Mouse (Mus musculus) embryonic facial prominence, embryonic 13.5 days (tissue): ENCODE data around the gene Hdac9. TPM values are rescaled to one million over a fixed set of nuclear protein-coding genes. Genes with fewer than 3 reads are reported as not detected.

Source experiments
- ATAC-seq: fragments of 200-750 bp; cut with Nextera tagmentation; 2 replicates; pipeline ENCODE4 v1.8.0; 2017; ENCODE audit warnings: low read depth; ENCODE audit not compliant: insufficient number of reproducible peaks, insufficient read depth, low FRiP score, low TSS enrichment
- H3K27ac ChIP-seq: fragments of 300-500 bp; sonication (generic); 2 replicates; pipeline ENCODE4 v1.5.1; 2015; ENCODE audit warnings: moderate library complexity, mild to moderate bottlenecking, inconsistent platforms
- H3K27me3 ChIP-seq: fragments of 300-500 bp; sonication (generic); 2 replicates; pipeline ENCODE4 v1.6.1; 2015; ENCODE audit warnings: mild to moderate bottlenecking, inconsistent platforms
- H3K36me3 ChIP-seq: fragments of 300-500 bp; sonication (generic); 2 replicates; pipeline ENCODE4 v1.6.1; 2015; ENCODE audit warnings: mild to moderate bottlenecking, inconsistent platforms
- H3K4me1 ChIP-seq: fragments of 300-500 bp; sonication (generic); 2 replicates; pipeline ENCODE4 v1.6.1; 2015; ENCODE audit warnings: inconsistent platforms
- H3K4me2 ChIP-seq: fragments of 300-500 bp; sonication (generic); 2 replicates; pipeline ENCODE4 v1.6.1; 2015; ENCODE audit warnings: moderate library complexity, mild to moderate bottlenecking, inconsistent platforms
- H3K4me3 ChIP-seq: fragments of 300-500 bp; sonication (generic); 2 replicates; pipeline ENCODE4 v1.5.1; 2015; ENCODE audit warnings: mild to moderate bottlenecking, inconsistent platforms
- H3K9ac ChIP-seq: fragments of 300-500 bp; sonication (generic); 2 replicates; pipeline ENCODE4 v1.6.1; 2015; ENCODE audit warnings: mild to moderate bottlenecking, inconsistent platforms
- H3K9me3 ChIP-seq: fragments of 300-500 bp; sonication (generic); 2 replicates; pipeline ENCODE4 v1.6.1; 2016; ENCODE audit warnings: inconsistent platforms
- WGBS: fragments of 180-500 bp; shearing (Covaris S2); methylation state at CpG from one replicate; pipeline ENCODE4 v1.1.7; 2015; ENCODE audit warnings: mixed read lengths; 5-methylcytosine and 5-hydroxymethylcytosine counted together
- polyA plus RNA-seq: library from polyadenylated mRNA; unstranded; fragments of >200 nt; fragmentation: Nextera tagmentation; extraction: Ambion mirVana; gene quantifications from 2 replicates; pipeline ENCODE4 v1.2.1, GENCODE M21; 2015

The Hdac9 gene
- polyA plus RNA-seq, 1 experiment from 2014 or later, result 7.6 TPM

DNA sequence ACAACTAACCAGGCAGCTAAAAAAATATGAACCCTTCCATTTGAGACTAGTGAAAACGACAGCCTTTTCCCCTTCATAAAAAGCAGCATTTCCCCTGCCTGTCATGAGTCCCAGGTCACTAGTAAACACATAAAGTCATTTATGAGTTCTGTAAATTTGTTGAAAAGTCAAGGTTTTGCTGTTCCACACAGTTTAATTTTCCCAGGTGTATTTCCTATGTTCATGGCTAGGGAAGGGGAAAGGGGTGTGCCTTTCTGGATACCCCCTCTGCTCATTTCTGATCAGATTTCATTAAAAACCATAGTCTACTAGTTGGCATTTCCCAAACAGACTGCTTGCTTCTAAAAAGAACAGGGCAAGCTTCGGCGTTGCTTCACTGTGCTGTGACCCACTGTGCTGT, 509.8 kb downstream of the Hdac9 start:
- ATAC-seq, result no peak

DNA sequence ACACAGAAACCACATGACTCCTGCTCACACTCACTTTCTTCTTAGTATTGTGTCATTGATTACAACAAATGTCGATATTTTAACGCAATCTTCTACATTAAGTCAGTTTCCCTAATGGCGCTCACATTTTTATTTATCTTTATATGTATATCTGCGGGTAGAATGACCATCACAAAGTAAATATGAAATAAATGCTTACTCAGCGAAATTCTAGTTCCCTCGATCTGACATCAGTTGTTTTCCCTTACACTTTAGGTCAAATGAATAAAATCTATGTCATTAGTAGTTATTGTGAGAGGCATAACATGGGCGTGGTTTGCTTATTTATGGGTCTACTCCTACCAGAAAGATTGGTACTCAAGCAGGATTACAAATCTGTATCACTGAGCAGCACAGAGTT, 514.8 kb downstream of the Hdac9 start:
- Histone ChIP-seq H3K27me3 (no peaks in the 10 kb centered on the region), H3K27ac (no peak overlapping the region), H3K4me1 (no peaks in the 10 kb centered on the region), H3K9me3 (no peaks in the 10 kb centered on the region), H3K9ac (no peak overlapping the region), H3K4me2 (no peak overlapping the region), H3K36me3 (no peaks in the 10 kb centered on the region), H3K4me3 (no peak overlapping the region)
- no peak for ATAC-seq
- WGBS, result 92% methylated on average over 7 of the region's 7 CpGs

More for the DNA sequence above, 509.8 kb downstream of the Hdac9 start:
- Histone ChIP-seq H3K9me3 (no peaks in the 10 kb centered on the region), H3K9ac (no peak overlapping the region), H3K4me3 (no peak overlapping the region), H3K36me3 (no peaks in the 10 kb centered on the region), H3K27me3 (no peaks in the 10 kb centered on the region), H3K27ac (no peak overlapping the region), H3K4me1 (no peaks in the 10 kb centered on the region), H3K4me2 (no peak overlapping the region)
- WGBS, result 68% methylated on average over 3 of the region's 3 CpGs

DNA sequence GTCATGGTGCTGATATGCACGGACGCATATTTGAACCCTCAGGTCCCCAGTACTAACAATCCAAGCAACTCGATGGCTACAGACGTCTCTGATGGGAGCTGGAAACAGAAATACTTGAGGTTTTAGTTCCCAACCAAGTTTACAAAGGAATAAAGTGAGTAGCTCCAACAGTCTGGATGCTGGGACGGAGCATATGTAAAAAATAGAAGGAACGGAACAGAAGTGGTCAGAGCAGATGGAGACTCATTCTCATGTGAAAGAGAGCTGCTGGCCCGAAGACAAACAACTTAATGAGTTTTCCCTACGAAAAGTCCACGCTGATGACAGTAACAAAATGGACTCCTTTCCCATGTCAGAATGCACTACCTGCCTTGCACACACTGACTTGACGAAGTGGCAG, 518.3 kb downstream of the Hdac9 start:
- Histone ChIP-seq H3K9ac (no peak overlapping the region), H3K4me2 (no peak overlapping the region), H3K4me1 (peaks cover 8% of the 10 kb centered on the region; the same call in 1 of the 2 replicates), H3K27me3 (no peaks in the 10 kb centered on the region), H3K27ac (no peak overlapping the region), H3K4me3 (no peak overlapping the region), H3K9me3 (no peaks in the 10 kb centered on the region), H3K36me3 (no peaks in the 10 kb centered on the region)
- 84% methylated on average over 10 of the region's 10 CpGs for WGBS
- no peak for ATAC-seq

DNA sequence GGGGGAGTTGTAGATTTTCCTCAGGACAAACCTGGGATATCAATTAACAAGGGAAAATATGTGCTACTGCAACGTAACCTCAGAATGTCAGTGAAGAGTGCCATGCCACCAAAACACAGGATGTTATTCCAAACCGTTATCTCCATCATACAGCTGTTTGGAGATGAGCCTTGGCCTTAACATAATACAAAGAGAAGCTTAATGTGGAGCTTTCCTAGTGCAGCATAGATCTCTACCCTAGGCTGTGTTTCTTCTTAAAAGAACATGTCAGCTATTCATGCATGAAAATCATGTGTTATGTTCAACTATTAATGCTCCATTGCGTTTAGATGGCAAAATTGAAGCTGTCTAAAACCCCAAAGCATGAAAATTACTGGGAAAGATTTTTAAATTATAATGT, 522.6 kb downstream of the Hdac9 start:
- H3K27me3 ChIP-seq, result no peaks in the 10 kb centered on the region
- H3K4me1 ChIP-seq, result peaks cover 10% of the 10 kb centered on the region; the same call in 1 of the 2 replicates
- H3K9me3 ChIP-seq, result no peaks in the 10 kb centered on the region
- H3K4me3 ChIP-seq, result no peak overlapping the region
- no peak overlapping the region for H3K4me2 ChIP-seq
- no peaks in the 10 kb centered on the region for H3K36me3 ChIP-seq
- ATAC-seq, result no peak
- 55% methylated on average over 3 of the region's 3 CpGs for WGBS
- H3K9ac ChIP-seq, result no peak overlapping the region
- H3K27ac ChIP-seq, result no peak overlapping the region; the same call in 1 of the 2 replicates

DNA sequence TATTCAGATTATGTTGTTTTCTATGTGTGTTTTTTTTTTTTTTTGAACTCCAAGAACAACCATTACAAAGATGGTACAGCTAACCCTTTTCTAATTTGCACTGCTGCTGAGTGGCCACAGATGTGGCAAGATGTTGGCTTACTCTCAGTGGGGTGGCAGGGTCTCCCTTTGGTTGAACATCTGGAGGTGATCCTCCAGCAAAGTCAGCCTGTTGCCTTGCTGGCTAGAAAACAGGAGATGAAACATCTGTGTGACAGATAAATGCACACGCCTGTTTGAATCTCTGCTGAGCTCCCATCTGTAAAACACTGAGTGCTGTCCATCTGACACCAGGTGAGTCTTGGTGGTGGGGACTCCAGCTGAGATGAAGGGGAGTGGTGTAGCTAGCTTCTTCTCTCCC, 537.2 kb downstream of the Hdac9 start:
- no peak for ATAC-seq
- Histone ChIP-seq H3K4me3 (no peak overlapping the region), H3K9me3 (no peaks in the 10 kb centered on the region), H3K4me2 (0 out of 2 replicates have a peak overlapping the region, but pooled peaks have one; percentile 9), H3K27me3 (no peaks in the 10 kb centered on the region), H3K36me3 (no peaks in the 10 kb centered on the region), H3K4me1 (peaks cover 4% of the 10 kb centered on the region; the same call in 1 of the 2 replicates), H3K27ac (peak overlapping the region; percentile 66), H3K9ac (no peak overlapping the region)
- WGBS, result 37% methylated on average over 1 of the region's 1 CpGs

DNA sequence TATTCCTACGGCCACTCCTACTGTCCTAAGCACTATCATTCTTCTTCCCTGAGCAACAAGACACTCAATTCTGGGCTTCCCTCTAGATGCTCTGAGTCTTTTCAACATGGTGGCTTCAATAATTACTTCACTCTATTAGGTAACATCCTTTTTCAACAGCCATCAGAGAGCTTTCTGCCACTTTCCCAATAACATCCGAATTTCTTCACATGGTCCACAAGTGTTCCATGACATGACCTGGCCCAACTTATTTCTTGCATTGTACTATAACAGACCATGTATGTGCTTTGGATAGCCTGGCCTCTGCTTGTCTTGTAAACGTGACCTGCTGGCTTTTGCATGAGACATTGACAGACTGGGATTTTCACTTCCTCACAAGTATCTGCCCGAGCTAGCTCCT, 538.3 kb downstream of the Hdac9 start:
- no peaks in the 10 kb centered on the region for H3K9me3 ChIP-seq
- H3K36me3 ChIP-seq, result no peaks in the 10 kb centered on the region
- no peak for ATAC-seq
- H3K27me3 ChIP-seq, result no peaks in the 10 kb centered on the region
- H3K27ac ChIP-seq, result peak overlapping the region; percentile 33; the same call in 1 of the 2 replicates
- no peak overlapping the region for H3K9ac ChIP-seq
- 87% methylated on average over 4 of the region's 4 CpGs for WGBS
- H3K4me3 ChIP-seq, result no peak overlapping the region
- H3K4me1 ChIP-seq, result peaks cover 4% of the 10 kb centered on the region; the same call in 1 of the 2 replicates
- H3K4me2 ChIP-seq, result no peak overlapping the region

DNA sequence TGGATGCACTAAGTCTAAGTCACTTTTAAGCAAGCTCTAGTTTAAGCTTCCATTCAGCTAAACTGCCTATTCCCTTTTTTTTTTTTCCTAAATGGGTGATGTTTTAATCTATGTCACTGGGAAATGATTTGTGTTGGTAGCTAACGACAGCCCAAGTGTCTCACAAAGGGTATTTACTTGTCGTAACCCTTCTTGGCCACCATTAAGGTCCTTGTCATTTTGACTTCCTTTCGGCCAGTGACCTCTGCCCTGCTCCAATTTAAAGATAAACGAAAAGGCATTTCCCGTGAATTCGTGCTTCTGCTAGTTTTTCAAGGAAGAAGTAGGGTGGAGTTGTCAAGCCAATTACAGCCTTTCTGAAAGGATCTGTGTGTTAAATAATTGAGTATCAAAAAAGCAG, 565.0 kb downstream of the Hdac9 start:
- no peaks in the 10 kb centered on the region for H3K9me3 ChIP-seq
- no peaks in the 10 kb centered on the region for H3K4me1 ChIP-seq
- no peak overlapping the region for H3K4me3 ChIP-seq
- H3K9ac ChIP-seq, result no peak overlapping the region
- WGBS, result 14% methylated on average over 6 of the region's 6 CpGs
- no peaks in the 10 kb centered on the region for H3K36me3 ChIP-seq
- H3K27me3 ChIP-seq, result no peaks in the 10 kb centered on the region
- no peak for ATAC-seq
- no peak overlapping the region for H3K4me2 ChIP-seq
- no peak overlapping the region for H3K27ac ChIP-seq

DNA sequence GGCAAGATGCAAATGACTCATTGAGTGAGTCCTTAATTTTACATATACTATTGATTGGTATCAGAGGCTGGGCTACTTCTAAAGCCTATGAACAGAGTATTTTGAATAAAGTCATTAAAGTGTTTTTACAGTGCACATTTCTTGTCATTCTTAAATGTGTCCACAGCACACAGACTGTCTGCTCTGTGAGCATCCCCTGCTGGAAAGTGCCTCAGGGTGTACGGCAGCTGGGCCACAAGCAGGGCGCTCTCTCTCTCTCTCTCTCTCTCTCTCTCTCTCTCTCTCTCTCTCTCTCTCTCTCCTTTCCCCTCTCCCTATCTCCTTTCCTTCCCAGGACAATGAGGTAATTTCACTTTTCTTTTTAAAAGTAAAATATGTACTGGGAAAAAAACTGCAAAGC, 569.4 kb downstream of the Hdac9 start:
- H3K9me3 ChIP-seq, result no peaks in the 10 kb centered on the region
- no peak overlapping the region for H3K27ac ChIP-seq
- no peak overlapping the region for H3K4me3 ChIP-seq
- no peaks in the 10 kb centered on the region for H3K36me3 ChIP-seq
- H3K27me3 ChIP-seq, result no peaks in the 10 kb centered on the region
- H3K4me1 ChIP-seq, result peaks cover 11% of the 10 kb centered on the region; the same call in 1 of the 2 replicates
- H3K9ac ChIP-seq, result no peak overlapping the region
- ATAC-seq, result no peak
- H3K4me2 ChIP-seq, result no peak overlapping the region
- 53% methylated on average over 2 of the region's 2 CpGs for WGBS

DNA sequence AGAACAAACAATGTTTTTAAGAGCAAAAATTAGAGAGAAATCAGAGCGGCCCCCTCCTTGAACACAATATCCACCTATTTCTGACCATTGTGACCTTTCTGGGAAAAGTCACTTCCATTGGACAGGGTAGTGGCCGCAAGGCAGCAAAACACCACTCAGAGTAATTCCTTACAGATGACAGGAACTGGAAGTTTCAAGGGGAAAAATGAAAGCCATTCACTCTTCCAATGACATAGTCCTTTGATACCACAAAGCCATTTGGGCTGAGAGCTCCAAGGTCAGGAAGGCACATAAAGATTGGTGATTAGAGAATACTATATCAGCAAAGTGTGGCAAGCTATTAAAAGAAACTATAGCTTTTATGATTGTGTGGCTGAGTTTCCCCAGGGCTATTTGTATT, 574.1 kb downstream of the Hdac9 start:
- 33% methylated on average over 2 of the region's 2 CpGs for WGBS
- Histone ChIP-seq H3K4me3 (no peak overlapping the region), H3K9me3 (no peaks in the 10 kb centered on the region), H3K4me2 (no peak overlapping the region), H3K27me3 (no peaks in the 10 kb centered on the region), H3K9ac (no peak overlapping the region), H3K4me1 (peaks cover 11% of the 10 kb centered on the region; the same call in 1 of the 2 replicates), H3K36me3 (no peaks in the 10 kb centered on the region), H3K27ac (no peak overlapping the region)
- no peak for ATAC-seq

DNA sequence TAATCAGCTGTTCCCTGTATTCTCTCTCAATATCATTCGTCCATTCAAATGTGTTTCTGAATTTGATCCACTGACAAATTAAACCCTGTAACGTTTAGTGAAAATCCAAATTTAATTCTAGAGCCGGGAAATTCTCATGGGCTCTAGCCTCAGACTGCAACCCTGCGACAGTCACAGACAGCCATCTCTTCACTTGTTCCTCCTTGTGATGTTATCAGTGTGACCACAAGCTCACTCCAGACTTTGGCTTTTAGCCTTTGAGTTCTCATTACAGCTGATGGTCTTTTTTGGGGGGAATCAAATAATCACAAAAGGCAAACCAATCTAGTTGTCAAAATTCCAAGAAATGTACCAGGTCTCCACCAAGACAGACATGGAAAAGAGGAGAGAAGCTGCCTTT, 578.0 kb downstream of the Hdac9 start:
- Histone ChIP-seq H3K4me3 (no peak overlapping the region), H3K9me3 (no peaks in the 10 kb centered on the region), H3K36me3 (no peaks in the 10 kb centered on the region), H3K4me2 (no peak overlapping the region), H3K27ac (no peak overlapping the region), H3K27me3 (no peaks in the 10 kb centered on the region), H3K4me1 (peaks cover 14% of the 10 kb centered on the region; the same call in 1 of the 2 replicates), H3K9ac (no peak overlapping the region)
- 55% methylated on average over 4 of the region's 4 CpGs for WGBS
- no peak for ATAC-seq

DNA sequence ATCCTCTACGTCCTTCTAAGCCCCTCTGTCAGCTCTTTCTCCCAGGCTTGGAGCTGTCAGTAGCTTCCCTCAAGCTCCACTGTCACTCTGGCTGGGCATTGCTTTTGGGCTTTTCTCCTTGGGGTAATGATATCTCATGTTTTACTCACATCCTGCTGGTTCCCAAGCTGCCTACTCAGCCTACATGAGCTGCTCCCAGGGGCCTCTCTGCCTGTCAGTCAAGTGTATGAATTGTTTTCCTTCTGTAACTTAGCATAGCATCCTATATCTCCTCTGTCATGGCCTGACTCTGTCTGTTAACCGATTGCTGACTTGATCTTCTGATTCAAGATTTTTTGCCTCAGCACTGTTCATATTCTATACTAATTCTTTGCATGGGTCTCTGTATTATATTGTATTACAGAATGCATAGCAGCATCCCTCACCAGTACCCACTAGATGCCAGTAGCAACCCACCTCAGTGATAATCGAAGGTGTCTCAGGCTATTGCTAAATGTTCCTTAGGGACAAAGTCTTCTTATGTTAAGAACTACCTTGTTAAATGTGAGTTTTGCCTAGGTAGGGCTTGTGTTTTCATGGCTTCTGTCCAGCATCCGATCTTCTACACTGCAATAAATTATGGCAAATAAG, 582.3 kb downstream of the Hdac9 start:
- Histone ChIP-seq H3K27me3 (no peaks in the 10 kb centered on the region), H3K27ac (no peak overlapping the region), H3K4me3 (no peak overlapping the region), H3K36me3 (no peaks in the 10 kb centered on the region), H3K4me1 (peaks cover 3% of the 10 kb centered on the region; the same call in 1 of the 2 replicates), H3K9me3 (no peaks in the 10 kb centered on the region), H3K9ac (no peak overlapping the region), H3K4me2 (no peak overlapping the region)
- no peak for ATAC-seq
- 59% methylated on average over 4 of the region's 4 CpGs for WGBS

DNA sequence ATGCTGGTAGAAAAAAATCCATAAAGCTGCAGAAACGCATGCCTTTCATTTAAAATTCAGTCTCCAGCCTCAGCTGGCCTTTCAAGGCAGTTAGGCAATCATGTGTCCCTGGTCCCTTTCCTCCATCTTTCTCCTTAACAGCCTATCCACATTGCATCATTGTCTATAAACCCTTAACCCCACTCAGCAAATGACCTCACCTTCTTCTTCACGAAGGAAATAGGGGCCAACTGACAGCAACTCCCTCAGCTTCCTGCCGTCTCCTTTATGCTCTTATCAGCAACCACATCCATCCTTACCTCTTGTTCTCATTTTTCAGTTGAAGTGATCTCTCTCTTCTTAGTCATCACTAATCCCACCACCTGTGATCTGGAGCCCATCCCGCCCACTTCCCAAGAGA, 584.0 kb downstream of the Hdac9 start:
- Histone ChIP-seq H3K4me1 (peaks cover 3% of the 10 kb centered on the region; the same call in 1 of the 2 replicates), H3K9ac (no peak overlapping the region), H3K27me3 (no peaks in the 10 kb centered on the region), H3K36me3 (no peaks in the 10 kb centered on the region), H3K4me3 (no peak overlapping the region), H3K9me3 (no peaks in the 10 kb centered on the region), H3K27ac (no peak overlapping the region), H3K4me2 (no peak overlapping the region)
- ATAC-seq, result no peak
- 65% methylated on average over 4 of the region's 4 CpGs for WGBS
